Mouse (Mus musculus) embryo, embryonic 10.5 days (tissue): ENCODE results near the gene Gm20388.
A peak's percentile ranks its signal among the peaks of the same experiment; 100 is the strongest.

Source experiments
- DNase-seq: peaks from one replicate; pipeline ENCODE4 v3.0.0-alpha.2; 2015; ENCODE audit warnings: low spot score

Gm20388 gene

GRCm38 (mm10) chr8:120492881-120493220 lies 582.2 kb downstream of the Gm20388 start:
- DNase-seq = no peak

- DNase-seq = no peak
Measured at GRCm38 (mm10) chr8:120493508-120494464, 583.1 kb downstream of the Gm20388 start.

DNA sequence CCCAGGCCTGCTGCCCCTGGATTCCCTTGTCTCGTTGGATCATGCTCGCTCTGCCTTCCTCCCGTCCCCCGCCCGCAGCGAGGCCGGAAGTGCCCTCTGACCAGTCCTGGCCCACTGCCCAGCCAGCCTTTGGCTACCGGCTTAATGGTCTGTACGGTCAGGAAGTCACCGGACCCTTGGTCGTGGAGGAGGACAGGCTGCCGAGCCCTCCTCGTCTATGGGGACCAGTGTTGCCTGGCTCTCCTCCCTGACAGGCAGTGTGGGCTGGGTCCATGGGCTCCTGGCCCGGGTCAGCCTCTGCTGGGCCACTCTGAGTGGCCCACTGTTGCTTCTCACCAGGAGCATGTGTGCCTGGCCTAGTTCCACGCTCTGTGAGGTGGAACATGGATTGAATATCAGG lies 584.3 kb downstream of the Gm20388 start:
- DNase-seq = peak; percentile 21

GRCm38 (mm10) chr8:120495461-120495860 lies 584.8 kb downstream of the Gm20388 start:
- DNase-seq = no peak

DNA sequence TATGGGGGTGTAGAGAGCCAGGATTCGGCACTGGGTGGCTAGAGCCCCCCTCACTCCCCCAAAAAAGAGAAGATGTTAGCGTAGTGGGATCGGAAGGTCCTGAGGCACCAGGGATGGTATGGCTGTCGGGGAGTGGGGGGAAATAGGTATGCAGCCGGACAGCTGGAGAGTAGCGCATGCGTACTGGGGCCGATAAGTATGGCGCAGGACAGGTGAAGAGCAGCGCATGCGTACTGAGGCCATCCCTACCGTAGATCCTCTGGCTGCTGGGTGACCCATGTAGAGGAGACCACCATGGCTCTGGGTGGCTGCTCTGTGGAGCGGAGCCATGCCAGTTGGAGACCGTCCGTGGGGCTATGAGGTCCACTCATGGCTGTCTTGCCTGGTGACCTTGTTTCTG lies 585.8 kb downstream of the Gm20388 start:
- no peak for DNase-seq

- peak; percentile 80 for DNase-seq
Measured at GRCm38 (mm10) chr8:120497503-120497946, 586.9 kb downstream of the Gm20388 start.

DNA sequence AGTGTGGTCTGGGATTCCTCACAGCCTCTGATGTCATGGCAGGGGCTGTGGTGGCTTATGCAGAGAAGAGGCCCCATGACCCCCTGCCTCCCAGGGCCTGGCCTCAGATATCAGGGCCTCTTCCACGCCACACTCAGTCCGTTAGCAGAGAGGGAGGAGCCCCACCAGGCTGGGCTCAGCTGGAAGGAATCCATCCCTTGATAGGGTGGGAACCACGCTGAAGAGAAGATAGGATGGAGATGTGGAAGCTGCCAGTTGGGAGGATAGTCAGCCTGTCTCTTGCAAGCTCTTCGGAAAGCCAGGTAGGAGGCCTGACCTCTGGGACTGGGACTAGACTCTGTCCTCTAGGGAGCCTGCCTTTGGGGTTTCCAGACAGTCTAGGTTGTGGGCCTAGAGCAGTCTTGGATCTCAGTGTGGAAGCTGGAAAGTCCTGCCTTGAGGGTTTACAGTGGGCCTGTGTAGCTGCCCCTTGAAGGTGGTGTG lies 587.7 kb downstream of the Gm20388 start:
- peak; percentile 30 for DNase-seq

DNA sequence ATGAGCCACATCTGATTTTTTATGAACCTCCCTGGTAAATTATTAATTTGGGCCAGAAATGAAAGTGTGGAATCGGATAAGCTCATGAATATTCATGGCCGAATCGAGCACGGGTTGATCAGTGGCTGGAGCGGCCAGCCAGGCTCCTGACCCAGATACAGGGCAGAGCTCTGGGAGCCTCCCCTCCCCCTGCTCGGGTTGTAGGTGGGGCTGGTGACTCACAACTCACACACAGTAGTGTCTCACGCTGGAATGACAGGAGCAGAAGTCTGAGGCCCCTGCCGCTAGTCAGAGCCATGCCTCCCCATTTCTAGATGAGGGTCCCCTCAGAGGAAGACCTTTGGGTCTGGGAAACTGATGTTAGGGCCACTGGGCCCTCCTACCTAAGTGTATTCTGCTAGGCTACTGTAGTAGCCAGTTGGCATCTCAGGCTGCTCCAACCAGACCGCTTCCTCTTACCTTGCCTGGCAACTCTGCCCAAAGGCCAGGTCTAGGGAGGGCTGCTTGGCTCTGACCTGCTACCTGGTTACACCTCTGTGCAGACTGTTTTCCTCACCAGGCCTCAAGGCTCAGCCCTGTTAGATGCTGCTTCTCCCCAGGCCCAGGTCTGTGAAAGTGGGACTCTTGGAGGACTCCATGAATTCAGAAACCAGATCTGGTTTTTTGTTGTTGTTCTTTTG lies 588.4 kb downstream of the Gm20388 start:
- DNase-seq = peak; percentile 72

- DNase-seq = no peak
Measured at GRCm38 (mm10) chr8:120500701-120501261, 590.1 kb downstream of the Gm20388 start.

DNA sequence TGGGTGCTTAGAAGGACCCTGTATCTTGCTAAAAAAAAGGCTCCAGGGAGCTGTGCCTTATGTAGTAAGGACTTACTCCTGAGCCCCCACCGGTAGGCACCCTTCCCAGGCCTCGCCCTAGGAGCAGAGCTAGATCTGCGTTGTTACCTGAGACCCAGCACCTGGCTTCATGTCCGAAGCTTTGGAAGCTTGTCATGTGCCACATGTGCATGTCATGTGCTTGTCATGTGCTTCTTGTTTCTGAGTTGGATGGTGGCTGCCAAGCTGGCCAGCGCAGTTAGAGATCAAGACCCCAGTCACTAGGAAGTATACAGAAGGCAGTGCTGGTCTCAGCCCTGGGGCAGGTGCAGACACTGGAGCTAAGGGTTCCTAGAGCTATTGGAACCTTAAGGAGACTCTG lies 590.8 kb downstream of the Gm20388 start:
- DNase-seq = no peak

- no peak for DNase-seq
Measured at GRCm38 (mm10) chr8:120502428-120502827, 591.8 kb downstream of the Gm20388 start.

- DNase-seq = peak; percentile 59
Measured at GRCm38 (mm10) chr8:120504251-120505081, 593.8 kb downstream of the Gm20388 start.

DNA sequence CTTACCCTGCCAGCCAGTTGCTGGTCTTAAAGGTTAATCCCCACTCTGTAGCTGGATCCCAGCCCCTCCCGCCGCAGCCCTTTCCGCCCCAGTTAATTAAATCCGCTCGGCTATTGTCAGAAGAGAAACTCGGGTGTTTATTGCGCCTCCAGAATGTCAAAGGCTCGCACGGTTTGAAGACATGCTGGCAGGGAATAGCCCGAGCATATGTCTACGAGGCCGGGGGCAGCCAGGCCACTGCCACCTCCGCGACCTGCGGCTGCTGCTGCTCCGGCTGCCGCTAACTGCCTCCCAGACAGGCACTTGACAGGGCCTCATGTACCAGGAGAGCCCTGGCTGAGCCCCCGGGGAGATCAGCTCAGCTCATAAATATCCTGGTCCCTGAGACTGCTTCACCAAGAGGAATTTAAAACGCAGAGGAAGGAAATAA lies 594.5 kb downstream of the Gm20388 start:
- peak; percentile 79 for DNase-seq

DNA sequence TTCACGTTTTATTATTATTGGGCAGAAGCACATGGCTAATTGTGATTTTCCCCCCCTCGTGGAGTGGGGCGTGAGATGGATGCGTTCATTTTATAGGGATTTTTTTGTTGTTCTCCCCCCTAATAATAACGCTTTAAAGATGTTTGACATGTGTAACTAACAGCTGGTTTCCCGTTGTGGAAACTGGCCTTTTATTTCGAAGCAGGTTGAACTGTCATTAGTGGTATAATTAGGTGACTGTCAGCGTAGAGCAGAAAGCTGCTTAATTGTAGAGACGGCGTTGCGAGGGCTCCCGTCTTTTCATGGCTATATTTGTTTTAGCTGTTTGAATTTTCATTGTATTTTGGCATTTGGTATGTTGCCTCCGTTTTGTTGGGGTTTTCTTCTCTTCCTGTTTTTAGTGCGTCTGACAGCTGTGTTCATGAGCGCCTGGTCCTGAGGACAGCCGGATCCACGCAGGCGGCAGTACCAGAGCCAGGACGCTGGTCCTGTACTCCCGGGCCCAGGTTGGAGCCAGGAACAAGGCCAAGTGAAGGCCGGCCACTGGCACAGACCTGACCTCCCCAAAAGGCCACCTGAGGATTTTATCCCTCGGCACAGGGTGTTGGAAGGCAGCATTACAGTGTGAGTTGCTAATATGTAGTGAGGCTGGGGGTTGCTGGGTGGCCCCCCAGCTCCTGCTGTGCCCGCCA lies 595.1 kb downstream of the Gm20388 start:
- no peak for DNase-seq

DNA sequence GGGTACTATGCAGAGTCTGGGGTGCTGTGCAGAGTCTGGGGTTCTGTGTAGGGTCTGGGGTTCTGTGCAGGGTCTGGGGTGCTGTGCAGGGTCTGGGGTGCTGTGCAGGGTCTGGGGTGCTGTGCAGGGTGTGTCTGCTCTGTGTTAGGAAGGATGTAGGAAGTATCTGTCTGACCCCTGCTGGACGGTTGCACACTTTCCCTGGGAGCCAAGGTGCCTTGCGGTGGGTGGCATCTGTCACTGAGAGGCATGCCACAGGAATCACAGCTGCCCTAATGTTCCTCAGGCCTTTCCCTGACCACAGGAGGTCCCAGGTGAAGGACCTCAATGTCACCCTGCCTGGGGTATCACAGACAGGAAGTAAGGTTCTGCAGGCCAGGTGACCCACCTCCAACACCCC lies 595.9 kb downstream of the Gm20388 start:
- DNase-seq = no peak

- no peak for DNase-seq
Measured at GRCm38 (mm10) chr8:120507290-120507689, 596.6 kb downstream of the Gm20388 start.

DNA sequence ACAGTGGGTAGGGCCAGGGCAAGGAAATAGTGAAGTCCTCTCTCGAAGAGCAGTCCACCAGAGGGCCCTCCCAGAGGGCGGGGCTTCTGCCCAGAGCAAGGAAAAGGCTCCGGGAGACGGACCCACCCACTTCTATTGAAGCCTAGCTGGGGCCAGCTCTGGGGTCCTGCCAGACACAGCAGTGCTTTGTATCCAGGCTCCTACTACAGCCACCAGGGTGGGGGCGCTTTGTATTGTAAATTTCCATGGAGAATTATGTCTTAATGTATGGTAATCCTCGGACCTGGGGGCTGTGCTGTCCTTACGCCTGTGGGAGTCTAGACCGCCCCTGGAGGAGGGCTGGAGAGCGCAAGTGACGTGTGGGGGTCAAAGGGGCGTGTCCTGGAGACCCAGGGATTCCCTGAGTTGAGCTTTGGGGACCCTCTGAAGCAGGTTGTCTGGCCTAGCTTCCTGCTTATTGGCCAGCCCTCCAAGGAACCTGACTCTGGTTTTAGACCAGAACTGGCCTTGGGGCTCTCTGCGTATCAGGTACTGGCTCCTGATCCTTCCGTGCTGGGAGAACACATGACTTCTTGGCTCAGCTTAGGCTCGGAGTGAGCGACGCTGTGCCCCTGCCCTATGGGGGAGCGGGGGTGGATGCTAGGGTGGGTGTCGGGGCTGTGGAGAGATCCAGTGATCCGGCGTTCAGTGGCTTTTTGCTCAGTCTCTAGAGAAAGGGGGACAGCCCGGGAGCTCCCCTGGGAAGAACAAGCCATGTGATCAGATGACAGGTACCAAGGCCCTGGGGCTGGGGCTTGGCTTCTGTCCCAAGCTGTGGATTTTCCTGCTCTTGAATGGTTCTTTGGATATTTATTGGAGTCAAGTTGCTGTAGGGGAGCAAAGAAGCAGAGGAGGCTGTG lies 598.7 kb downstream of the Gm20388 start:
- DNase-seq = peak; percentile 91

GRCm38 (mm10) chr8:120510035-120510416 lies 599.4 kb downstream of the Gm20388 start:
- DNase-seq = peak; percentile 63

GRCm38 (mm10) chr8:120510863-120511457 lies 600.3 kb downstream of the Gm20388 start:
- DNase-seq = no peak

GRCm38 (mm10) chr8:120511737-120512136 lies 601.1 kb downstream of the Gm20388 start:
- no peak for DNase-seq
